Mouse (Mus musculus) lung, postnatal 14 days (tissue): ENCODE measurements around the gene Podxl.

Experiments used
- DNase-seq: peaks from one replicate; pipeline ENCODE4 v3.0.0; 2021

Gene Podxl

DNA sequence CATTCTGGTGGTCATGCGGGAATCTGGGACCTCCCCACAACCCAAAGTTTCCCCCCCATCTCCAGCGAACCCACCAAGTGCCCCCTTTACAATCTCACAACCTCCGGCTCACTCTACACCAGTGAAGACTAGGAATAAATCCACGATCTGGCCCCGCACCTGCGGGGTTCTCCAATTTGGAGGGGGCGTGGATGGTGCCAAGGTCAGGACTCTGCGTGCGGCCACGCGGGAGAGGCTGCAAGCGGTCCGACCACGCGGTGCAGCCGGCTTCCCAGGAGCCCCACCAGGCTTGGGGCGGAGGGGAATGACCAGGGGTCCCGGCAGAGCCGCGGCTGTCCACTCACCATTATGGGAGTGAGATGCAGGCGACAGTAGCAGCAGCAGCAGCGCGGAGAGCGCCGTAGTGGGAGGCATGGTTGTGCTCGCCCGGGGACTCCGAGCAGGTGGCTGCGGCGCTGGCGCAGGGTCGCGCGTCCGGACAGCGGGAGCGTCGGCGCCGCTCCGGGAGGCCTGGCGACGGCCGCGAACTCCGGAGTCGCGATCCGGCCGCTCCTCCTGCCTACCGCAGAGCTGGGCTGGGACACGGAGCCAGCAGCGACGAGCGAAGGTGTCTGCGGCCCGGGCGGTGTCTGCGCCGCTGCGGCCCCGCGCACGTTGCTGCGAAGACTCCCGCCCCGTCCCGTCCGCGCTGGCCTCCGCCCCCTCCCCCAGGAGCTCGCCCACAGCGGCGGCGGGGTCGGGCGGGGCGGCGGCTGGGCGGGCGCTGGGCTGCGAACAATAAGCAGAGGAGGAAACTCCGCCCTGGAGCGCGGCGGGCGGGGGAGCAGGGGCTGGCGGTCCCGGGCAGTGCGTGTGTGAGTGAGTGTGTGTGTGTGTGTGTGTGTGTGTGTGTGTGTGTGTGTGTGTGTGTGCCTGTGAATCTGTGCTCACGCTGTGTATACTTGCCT, at the start of gene Podxl:
TSS of gene Podxl (minus strand) at position 747 of the 947 bp plus-strand sequence.
- DNase-seq = peak; percentile 89

DNA sequence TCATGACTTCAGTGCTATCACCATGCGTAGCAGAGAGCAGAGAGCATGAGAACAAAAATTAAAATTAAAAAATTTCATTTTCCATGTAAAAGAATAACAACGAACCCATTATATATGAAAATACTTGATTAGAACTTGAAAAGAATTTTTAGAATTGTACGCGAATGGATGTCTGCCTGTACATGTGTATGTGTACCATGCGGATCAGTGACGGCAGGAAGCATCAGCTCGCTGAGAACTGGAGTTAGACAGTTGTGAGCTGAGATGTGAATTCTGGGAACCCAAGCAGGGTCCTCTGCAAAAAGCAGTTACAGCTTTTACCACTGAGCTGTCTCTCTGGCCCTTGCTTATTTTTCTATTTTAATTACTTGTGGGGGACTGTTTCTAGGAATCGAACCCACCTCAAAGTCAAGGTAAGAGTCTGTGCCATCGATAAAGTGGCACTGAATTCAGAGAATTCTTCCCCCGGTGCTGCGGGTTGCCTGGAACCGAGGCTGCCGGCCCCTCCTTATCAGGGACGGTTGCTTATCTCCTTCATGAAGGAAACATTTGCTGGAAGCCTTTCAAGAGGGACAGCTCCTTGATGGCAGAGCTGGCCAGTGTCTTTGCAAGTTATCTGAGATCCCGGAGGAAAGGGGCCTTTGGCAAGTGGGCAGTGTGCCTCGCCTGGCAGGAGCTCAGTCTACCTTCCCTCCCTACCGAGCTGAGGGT, 48.9 kb upstream of the Podxl start:
- no peak for DNase-seq

DNA sequence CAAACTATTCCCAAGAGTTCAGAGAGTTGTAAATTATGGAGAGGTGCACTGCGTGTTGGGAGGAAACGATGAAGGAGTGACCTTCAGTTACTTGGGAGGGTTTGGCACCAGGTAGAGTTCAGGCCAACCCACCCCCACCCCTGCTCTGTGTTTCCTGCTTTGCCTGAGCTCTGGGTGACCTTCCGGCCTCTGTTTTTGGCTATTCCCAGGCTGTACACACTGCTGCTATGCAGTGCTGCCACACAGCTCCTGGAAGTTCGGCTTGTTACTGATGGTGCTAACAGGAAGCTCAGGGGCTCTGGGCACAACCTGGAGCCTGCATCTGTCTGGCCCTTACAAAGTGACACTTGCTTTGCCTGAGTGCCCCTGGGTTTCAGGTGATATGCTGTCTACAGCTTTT, 42.6 kb upstream of the Podxl start:
- no peak for DNase-seq

DNA sequence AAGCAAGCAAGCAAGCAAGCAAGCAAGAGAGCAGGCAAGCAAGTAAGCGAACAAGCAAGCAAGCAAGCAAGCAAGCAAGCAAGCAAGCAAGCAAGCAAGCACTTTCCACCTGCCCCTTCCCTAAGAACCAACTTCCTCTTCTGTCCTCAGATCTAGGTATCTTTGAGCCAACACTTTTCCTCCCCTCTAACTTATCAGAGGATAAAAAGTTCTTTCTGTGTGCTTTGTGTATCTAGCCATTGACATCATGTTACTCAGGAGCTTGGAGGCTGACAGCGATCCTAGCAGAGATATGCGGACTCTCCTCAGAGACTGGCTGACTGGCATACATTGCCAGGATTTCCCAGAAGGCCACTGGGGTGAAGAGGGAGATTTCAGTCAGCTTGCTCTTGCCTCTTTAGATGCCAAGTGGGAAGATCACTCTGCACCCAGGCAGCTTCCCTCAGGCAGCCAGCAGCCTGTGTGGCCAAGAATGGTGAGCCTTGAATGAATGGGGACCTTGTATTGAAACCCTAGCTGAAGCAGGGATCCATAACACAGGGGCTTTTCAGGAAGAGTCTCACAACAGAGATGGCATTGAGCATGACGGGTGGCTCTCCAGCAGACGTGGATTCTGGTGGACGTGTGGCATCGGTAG, 41.0 kb upstream of the Podxl start:
- no peak for DNase-seq

DNA sequence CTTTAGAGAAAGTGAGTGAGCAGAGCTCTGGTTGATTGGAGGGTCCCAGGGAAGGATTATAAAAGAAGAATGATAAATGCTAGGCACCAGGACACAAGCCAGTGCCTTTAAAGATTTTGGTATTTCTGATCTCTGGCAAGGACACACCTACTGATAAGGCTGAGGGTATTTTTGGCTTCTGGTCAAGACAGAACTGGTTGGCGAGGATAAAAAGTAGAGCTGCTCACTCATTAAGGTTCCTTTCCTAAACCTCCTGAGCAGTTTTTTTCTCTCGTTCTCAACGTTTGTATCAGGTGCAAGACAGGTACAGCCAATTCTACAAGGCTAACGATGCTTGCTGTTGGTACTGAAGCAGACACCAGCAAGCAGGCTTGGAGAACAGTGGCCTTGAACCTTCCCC, 38.7 kb upstream of the Podxl start:
- no peak for DNase-seq

DNA sequence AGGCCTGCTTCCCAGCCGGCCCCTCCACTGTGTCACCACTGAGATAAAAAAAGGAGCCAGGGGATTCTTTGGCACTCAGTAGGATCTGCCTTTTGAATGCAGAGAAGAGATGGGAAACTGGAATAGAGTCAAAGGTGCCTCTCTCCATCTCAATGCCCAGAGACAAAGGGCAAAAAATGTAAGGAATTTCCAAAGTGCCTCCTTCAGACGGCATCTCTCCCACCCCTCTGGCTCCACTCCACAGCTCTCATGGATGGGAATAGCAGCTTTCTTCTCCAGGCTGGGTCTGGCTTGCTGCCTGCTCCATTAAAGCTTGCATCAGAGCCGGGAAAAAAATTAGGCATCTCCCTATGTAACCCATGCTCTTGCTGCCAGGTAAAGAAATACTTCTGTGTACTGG, 37.4 kb upstream of the Podxl start:
- DNase-seq = peak; percentile 49

DNA sequence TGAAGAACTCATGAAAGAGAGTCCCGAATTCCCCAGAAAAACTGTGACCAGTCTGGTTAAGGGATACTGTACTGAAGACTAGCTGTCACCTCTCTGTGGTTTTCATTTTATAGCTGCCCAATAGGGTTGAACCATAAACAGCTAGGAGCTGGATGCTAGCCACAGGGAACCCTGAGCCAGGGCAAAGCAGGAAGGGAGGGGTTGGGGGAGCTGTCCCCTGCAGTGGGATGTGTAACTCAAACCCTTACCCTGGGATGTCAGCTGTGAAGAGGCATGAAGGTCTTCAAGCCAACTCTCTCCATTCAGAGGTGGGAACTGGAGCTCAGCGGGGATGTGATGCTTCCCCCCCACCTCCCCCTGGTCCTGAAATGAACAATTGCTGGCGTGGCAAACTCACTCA, 36.1 kb upstream of the Podxl start:
- no peak for DNase-seq

DNA sequence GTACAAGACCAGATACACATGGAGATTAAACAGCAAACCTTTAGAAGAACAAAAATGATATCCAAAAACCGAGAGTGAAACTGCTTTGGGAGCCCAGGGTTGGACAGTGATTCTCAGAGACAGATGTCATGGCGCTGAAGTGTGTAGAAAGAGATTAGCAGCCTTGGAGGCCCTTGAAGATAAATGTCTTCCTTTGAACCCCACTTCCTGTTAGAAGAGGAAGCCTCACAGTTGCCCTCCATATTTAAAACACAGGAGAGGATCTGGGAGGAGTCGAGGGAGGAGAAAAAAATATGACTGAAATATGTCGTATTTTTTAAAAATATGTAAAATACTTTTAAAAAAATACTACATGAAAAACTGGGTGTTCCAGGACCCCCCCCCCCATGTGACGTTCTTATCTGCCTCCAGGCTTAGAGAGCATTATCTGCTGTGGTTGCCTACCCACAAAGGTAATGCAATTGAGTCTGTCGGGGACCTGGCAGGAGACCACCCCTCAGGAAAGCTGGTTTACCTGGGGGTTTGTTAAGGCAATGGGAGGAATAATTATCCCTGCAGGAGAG, 34.6 kb upstream of the Podxl start:
- DNase-seq = no peak

DNA sequence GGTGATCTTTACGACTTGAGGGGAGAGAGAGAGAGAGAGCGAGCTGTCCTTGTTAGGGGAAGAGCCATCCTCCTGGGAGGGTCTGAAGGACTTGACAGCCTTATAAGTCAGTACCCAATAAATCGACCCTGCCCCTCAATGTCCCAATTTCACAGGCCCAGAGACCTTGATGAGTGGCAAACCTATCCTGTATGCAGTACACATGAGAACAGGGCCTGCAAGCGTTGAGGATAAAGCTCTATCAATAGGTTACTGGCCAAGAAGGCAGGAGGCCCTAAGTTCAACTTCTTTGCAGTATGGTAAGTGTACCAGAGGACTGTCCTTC, 33.3 kb upstream of the Podxl start:
- DNase-seq = no peak

DNA sequence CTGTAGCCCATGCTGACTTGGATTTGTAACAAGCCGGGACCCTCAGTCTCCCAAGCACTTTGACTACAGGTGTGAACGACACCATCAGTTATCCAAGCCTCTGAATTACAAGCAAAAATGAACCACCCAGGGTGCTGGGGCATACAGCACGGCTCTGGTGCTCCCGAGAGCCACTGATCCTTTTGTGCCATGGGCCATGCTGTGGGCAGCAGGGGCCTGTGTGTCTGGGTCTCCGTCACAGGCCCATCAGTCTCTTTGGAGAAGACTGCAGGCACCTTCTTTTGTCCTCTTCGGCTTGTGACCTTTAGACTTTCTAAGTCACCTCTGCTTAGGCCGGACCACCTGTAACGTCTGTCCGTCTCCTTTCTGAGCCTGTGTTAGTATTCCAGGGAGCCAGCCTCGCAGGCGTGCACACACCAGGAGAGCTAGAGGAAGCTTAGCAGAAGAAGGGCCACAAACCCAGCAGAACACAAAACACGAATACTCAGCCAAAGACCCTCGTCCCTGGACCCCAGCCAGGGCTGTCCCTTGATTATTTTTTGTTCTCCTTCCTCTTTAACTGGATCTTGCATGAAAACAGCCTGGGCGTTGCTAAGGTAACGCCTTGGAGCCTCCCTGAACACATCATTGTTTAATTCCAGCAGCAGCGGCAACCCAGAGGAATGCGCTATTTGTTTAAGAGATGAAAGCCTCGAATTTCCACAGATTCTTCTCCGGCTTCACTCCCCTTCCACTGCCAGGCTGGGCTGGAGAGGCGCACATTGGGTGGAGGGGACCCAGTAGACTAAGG, 32.8 kb upstream of the Podxl start:
- DNase-seq = peak; percentile 44

DNA sequence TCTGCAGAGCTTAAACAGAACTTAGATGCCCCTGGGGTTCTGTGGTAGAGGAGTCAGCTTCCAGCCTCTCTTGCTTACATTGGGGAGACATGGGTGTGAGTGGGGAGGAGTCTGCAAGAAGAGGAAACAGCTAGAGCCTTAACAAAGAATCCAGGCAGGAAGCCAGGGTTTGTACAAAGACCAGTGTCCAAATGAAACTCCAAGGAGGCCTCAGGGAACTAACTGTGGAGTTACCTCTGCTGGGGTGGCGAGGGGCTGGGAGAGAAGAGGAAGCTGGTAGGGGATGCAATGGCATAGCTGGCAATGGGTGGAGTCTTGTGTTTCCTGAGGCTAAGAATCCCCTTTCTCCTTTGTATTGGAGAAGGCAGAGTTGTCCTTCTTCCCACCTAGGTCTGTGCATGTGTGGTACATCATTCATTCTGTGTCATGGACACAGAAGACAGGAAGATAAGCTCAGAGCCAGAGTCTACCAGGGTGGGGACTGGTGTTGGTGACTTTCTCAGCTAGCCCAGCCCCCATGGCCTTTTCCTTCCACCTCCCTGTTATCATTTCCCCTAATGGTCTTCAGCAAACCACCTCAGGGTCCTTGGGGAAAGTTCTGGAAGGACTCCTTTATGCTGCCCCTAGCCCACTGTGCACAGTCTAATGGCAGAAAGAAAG, 28.9 kb upstream of the Podxl start:
- peak; percentile 72 for DNase-seq

DNA sequence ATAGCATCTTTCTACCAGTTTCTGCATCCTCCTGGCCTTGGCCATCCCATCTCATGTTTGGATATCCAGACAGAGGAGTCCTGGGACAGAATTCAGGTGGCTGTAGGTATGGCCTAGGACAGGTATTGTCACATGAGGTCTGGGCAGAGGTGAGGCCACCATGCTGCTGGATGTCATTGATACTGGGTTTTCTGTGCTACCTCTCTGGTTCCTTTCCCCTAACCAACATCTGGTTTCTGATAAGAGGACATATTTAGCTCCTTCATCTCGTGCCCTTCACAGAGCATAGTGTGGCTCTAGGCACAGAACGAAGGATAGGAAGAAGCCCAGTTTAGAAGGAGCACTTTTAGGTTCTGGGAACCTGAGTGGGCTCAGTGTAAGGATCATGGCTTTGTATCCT, 28.3 kb upstream of the Podxl start:
- no peak for DNase-seq

DNA sequence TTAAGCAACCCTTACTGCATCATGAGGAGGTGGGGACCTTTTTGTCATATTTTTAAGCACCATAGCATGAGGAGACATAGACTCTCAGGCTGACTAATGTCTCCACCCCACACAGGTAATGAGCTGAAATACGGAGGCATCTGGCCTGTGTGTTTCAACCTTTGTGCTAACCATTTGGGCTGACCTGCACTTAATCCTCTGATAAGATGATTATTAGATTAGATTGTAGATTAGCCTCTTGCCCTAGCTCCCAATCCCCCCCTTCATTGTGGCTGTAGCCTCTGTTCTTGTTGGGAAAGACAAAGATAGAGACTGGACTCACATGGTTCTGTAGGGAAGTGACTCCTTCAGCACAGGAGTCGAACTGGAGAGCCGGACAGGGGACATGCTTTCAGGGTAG, 27.9 kb upstream of the Podxl start:
- DNase-seq = no peak

DNA sequence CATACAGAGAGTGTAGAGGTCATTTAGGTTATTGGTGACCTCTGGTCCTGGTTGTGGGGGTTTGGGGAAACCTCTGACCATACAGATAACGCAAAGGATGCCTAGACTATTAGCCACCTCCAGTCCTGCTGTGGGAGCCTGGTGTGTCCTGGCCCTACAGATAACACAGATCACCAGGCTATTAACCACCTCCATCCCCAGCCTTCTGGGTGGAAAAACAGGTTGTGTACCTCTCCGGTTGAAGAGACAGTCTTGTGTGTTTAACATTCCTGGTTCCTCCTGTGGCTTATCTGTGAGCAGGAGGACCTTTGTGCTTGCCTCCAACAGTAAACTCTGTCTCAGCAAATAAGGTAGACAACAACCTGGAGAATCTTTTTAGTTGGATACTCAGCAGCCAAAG, 27.0 kb upstream of the Podxl start:
- no peak for DNase-seq

DNA sequence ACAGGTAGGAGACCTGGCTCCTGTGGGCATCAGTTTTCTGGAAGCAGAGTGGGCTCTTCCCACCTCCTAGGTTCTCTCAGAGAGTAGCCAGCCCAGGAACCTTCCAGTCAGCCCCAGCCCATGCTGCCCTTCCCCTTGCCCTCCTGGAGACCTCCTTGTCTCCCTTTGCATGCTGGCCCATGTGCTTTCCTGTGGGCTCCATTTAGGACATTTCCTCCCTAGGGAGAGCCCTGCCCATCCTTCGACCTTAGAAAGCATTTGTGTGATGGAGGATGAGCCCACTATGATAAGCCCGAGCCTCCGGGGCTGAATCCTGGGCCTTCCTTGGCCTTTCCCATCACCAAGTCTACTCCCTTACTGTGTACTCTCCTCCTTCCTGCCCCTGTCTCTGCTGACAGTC, 25.5 kb upstream of the Podxl start:
- DNase-seq = no peak

DNA sequence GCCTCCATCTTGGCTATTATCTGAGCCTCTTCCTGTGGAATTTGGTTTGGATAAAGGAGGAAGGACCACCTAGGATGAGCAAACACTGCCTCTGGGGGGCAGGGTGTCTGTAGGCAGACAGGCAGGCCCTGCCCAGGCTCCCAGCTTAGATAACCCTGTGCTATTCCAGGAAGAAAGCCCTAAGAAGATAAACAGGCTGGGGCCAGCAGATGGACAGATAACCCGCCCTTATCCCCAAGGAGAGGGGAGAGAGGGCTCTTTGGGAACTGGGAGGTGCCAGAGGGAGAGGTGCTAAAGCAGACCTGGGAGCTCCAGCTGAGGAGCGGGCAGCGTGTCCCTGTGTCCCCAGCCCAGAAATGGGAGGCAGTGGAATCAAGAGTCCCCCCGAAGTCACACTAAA, 23.9 kb upstream of the Podxl start:
- peak; percentile 41 for DNase-seq

DNA sequence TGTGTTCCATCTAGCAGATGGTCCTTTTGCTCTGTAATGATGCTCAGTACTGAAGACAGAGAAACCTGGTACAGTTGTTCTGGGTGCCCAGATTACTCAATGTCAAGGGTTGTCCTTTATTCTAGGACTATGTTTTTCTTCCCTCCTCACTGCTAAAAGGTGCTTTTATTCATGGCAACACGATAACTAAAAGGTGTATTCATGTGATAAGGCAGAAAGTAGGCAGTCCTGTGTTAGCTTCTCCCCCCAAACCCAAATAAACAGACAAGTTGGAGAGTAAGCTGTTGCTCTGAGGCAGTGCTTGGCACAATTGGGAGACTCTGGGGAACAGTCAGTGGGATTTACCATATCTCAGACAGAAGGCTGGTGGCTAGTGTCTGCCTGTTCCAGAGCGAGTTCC, 22.3 kb upstream of the Podxl start:
- DNase-seq = no peak

DNA sequence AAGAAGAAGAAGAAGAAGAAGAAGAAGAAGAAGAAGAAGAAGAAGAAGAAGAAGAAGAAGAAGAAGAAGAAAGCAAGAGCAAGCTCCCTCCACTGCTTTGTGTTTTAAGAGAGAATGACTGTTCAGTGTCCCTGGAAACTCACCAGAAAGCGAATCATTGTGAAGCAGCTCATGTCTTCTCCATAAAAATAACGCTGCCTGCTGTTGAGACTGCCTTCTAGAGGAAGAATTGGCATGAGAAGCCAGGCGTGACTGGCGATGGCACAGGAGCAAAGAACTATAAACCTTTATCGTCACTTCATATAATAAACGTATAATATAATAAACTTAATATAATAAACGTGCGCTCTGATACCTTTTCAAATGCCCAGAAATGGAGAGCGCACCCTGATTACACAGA, 12.4 kb upstream of the Podxl start:
- no peak for DNase-seq

DNA sequence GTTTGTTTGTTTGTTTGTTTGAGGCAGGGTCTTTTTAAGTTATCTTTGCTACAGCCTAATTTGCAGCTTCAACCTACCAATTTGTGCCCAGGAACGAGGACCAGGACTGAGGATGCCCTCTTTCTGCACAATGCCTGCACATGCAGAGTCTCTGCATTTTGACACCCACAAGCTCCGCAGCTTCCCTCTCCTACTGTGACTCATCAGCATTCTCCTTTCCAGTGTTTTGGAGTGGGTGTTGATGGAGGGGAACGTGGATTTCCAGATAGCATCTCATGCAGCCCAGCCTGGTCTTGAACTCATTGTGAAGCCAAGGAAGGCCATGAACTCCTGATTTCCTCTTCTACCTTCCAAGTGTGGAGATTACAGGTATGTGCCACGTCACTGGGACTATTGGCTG, 11.3 kb upstream of the Podxl start:
- DNase-seq = no peak

DNA sequence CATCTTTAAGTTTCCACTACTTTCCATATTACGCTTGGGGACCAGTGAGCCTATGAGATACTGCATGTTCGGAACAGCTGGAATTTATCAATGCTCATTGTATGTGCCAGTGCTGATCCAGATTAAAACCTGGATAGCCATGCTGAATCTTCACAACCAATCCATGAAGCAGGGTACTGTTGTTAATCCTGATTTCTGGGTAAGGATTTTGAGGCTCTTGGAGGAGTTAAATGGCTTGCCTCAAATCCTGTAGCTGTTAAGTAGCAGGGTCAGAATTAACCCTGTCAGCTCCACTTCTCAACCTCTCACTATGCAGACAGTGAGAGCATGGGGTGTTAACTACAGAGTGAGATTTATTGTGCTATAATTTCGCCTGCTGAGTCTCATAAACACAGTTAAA, 7.7 kb upstream of the Podxl start:
- DNase-seq = no peak

DNA sequence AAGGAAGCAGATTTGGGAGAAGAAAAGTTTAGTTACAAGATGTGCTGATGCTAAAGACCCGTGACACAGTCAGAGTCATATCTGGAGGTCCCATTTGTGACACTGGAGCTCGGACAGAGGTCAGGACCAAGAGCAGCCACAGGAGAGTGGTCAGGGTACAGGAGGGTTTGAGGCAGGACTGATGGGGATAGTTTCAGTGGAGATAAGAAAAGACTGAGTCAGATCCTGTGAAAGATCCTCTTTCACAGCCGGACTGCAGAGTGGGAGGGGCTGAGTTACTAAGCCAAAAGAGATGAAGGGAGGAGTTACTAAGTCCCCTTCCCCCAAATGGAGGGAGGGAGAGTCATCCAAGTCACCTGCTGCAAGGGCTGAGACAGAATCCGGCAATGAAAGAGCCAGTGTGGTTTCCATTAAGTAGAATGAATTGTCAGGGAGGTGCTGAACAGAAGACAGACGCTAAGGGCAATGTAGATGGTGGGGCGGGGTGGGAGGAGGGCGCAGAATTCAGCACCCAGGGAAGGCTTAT, 4.4 kb upstream of the Podxl start:
- DNase-seq = no peak

DNA sequence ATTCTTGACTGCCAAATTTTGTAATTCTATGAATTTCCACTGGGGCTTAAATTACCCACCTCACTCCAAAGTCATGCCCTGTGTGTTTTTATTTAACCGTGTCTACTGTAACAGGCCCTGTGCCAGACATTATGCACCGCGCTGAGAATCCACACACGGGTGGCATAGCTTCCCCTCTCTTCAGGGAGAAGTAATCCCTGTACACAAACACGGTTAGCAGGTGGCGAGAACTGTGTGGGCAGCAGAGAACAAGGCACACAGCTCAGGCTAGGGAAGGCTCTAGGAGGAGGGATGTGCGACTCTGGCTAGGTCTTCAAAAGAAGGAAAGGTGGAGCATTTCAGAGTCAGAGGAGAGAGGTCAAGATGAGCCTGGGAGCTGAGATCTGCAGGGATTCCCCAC, 3.4 kb upstream of the Podxl start:
- DNase-seq = no peak
